Mouse (Mus musculus): ENCODE measurements around the gene Creg2.
"Not testable (repeated sequence)": the region's sequence is repeated elsewhere in the genome, so short reads cannot be mapped to it uniquely, and the experiment has no call there.

Gene Creg2

DNA sequence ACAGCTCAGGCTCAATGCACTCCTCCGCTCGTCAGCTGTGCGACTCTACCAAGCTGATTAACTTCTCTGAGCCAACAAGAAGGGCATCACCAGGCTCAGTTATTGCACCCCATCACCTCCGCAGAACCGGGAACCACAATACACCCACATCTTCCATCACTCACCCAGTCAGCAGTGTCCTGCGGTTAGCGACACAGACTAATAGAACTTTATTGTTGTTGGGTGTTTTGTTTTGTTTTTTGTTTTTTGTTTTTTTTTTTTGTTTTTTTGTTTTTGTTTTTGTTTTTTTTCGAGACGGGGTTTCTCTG lies at the start of gene Creg2:
Gene Creg2, minus strand, starts transcription at position 234 of the 308 bp plus-strand sequence.
- DNase-seq: no peak

DNA sequence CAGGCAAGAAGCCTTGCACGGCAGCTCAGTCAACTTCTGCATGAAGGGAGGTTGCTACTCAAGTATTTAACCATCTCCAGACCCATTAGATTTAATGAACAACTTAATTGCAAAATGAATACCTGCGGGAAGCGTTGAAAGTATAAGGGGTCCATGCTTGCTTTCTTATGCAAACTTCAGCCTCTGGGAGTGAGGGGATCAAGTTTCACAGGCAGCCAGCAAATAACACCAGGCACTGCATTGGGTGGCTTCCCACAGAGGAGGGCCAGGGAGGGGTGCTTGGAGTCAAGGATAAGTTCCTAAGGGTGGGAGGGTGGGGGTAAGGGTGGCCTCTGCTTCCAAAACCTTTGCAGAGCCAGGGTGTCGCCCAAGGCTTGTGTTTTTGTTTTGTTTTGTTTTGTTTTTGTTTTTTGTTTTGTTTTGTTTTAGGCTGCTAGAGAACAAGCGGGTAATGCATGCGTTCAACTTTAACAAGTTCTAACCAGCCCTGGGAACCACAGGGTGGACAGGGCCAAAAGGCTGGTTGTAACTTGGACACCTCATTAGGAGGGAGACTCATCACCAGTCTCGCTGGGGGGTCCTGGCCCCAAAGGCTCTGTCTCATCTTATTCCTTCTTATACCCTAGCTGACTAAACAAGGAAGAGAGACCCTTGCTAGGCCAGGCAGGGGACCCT lies 49.5 kb upstream of the Creg2 start:
- DNase-seq: no peak

- peak; percentile 49 for DNase-seq
Observed at GRCm38 (mm10) chr1:39698456-39698855, 47.2 kb upstream of the Creg2 start.

GRCm38 (mm10) chr1:39695198-39695597 lies 43.9 kb upstream of the Creg2 start:
- no peak for DNase-seq

GRCm38 (mm10) chr1:39694756-39695155 lies 43.5 kb upstream of the Creg2 start:
- DNase-seq: peak; percentile 54

GRCm38 (mm10) chr1:39691974-39692373 lies 40.7 kb upstream of the Creg2 start:
- no peak for DNase-seq

GRCm38 (mm10) chr1:39691061-39691460 lies 39.8 kb upstream of the Creg2 start:
- DNase-seq: peak; percentile 4

DNA sequence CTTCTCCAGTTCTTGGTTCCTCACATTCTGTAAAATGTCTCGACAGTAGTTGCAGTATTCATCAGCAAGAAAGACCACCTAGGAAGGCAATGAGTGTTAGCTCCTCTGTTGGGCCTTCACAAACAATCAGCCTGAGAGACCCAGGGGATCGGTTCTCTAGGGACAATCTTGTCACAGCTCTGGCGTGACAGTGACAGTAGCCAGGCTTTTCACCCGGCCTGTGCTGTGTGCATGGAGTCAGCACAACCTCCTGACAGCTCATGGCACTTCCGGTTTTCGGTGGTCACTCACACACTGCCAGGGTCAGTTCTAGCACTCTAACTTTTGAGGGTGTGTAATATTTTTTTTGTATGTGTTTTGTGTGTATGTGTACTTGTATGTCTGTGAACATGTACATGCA lies 37.3 kb upstream of the Creg2 start:
- no peak for DNase-seq

GRCm38 (mm10) chr1:39687279-39687678 lies 36.0 kb upstream of the Creg2 start:
- peak; percentile 17 for DNase-seq

GRCm38 (mm10) chr1:39685841-39686240 lies 34.6 kb upstream of the Creg2 start:
- DNase-seq: peak; percentile 92

GRCm38 (mm10) chr1:39681638-39682037 lies 30.4 kb upstream of the Creg2 start:
- DNase-seq: no peak

GRCm38 (mm10) chr1:39680546-39680945 lies 29.3 kb upstream of the Creg2 start:
- DNase-seq: no peak

- no peak for DNase-seq
Observed at GRCm38 (mm10) chr1:39678883-39679282, 27.6 kb upstream of the Creg2 start.

GRCm38 (mm10) chr1:39676221-39676876 lies 25.1 kb upstream of the Creg2 start:
- no peak for DNase-seq

GRCm38 (mm10) chr1:39672362-39673105 lies 21.3 kb upstream of the Creg2 start:
- DNase-seq: no peak

- no peak for DNase-seq
Observed at GRCm38 (mm10) chr1:39670211-39670935, 19.1 kb upstream of the Creg2 start.

- no peak for DNase-seq
Observed at GRCm38 (mm10) chr1:39666751-39667252, 15.5 kb upstream of the Creg2 start.

GRCm38 (mm10) chr1:39664039-39664625 lies 12.9 kb upstream of the Creg2 start:
- DNase-seq: no peak

GRCm38 (mm10) chr1:39663050-39663449 lies 11.8 kb upstream of the Creg2 start:
- no peak for DNase-seq

GRCm38 (mm10) chr1:39656976-39657529 lies 5.8 kb upstream of the Creg2 start:
- no peak for DNase-seq

DNA sequence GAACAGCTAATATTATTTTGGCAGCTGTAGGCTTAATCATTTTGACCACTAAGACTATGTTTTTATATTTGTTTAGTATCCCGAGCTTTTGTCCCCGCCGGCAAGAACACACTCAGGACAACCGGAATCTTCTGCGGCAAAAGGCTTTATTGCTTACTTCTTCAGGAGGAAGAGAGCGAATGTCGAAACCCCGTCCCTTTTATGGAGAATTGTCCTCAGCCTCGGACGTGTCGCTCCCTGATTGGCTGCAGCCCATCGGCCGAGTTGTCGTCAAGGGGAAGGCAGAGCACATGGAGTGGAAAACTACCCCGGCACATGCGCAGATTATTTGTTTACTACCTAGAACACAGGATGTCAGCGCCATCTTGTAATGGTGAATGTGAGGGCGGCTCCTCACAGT lies 3.6 kb upstream of the Creg2 start:
- DNase-seq: not testable (repeated sequence)

DNA sequence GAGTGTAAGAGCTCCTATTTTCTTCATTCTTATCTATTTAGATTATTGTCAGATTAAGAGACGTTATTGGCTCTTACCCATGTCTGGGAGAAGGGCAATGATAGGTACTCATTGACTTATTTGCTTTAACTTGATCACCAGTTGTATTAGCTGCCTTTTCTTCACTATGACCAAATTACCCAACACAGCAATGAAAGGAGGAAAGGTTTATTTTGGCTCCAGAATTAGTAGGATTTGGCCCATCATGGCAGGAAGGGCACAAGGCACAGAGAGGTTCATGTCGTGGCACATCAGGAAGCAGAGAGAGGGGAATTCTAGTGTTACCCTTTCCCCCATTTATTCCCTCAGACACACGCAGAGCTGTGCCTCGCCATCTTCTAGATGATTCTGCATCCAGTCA lies 1.8 kb upstream of the Creg2 start:
- no peak for DNase-seq
